Mouse (Mus musculus) heart, embryonic 14.5 days (tissue): ENCODE data around the gene Birc3. TPM values are rescaled to one million over a fixed set of nuclear protein-coding genes. Genes with fewer than 3 reads are reported as not detected.
"Not testable (repeated sequence)": the region's sequence is repeated elsewhere in the genome, so short reads cannot be mapped to it uniquely, and the experiment has no call there.

Experiments used
- ATAC-seq: fragments of 200-750 bp; cut with Nextera tagmentation; 2 replicates; pipeline ENCODE4 v1.8.0; 2017; ENCODE audit warnings: low read depth, moderate TSS enrichment; ENCODE audit not compliant: insufficient number of reproducible peaks, insufficient read depth, low FRiP score
- H3K27ac ChIP-seq, 2 experiments: fragments of 200-500 bp in 1 of 2; fragments of 300-500 bp in 1 of 2; sonication (generic) in 1 of 2; replicated peaks in 1 of 2; 2 replicates each; pipeline ENCODE4 v1.5.1; 2012 to 2014; ENCODE audit warnings: low read depth in 2 of 2, low read length in 2 of 2, control low read depth in 1 of 2, mild to moderate bottlenecking in 1 of 2, mixed read lengths in 1 of 2; ENCODE audit not compliant: control insufficient read depth in 1 of 2, insufficient read depth in 1 of 2
- H3K27me3 ChIP-seq: fragments of 300-500 bp; sonication (generic); 2 replicates; pipeline ENCODE4 v1.6.1; 2014; ENCODE audit warnings: mild to moderate bottlenecking, low read length, control low read depth; ENCODE audit not compliant: control insufficient read depth, insufficient read depth
- H3K36me3 ChIP-seq: fragments of 300-500 bp; sonication (generic); 2 replicates; pipeline ENCODE4 v1.6.1; 2014; ENCODE audit warnings: mild to moderate bottlenecking, control low read depth, low read length, mixed read lengths; ENCODE audit not compliant: control insufficient read depth, insufficient read depth
- H3K4me1 ChIP-seq, 2 experiments: fragments of 200-500 bp in 1 of 2; fragments of 300-500 bp in 1 of 2; sonication (generic) in 1 of 2; 2 replicates each; pipeline ENCODE4 v1.6.1; 2012 to 2014; ENCODE audit warnings: low read length in 2 of 2, control low read depth in 1 of 2, mixed read lengths in 1 of 2; ENCODE audit not compliant: control insufficient read depth in 2 of 2, insufficient read depth in 2 of 2
- H3K4me2 ChIP-seq: fragments of 300-500 bp; sonication (generic); 2 replicates; pipeline ENCODE4 v1.6.1; 2014; ENCODE audit warnings: mild to moderate bottlenecking, low read length
- H3K4me3 ChIP-seq, 2 experiments: fragments of 200-500 bp in 1 of 2; fragments of 300-500 bp in 1 of 2; sonication (generic) in 1 of 2; 2 replicates each; pipeline ENCODE4 v1.5.1; 2012 to 2014; ENCODE audit warnings: low read length in 2 of 2, mild to moderate bottlenecking in 2 of 2, control low read depth in 1 of 2, low read depth in 1 of 2, moderate library complexity in 1 of 2; ENCODE audit not compliant: control insufficient read depth in 1 of 2, insufficient read depth in 1 of 2
- H3K9ac ChIP-seq: fragments of 300-500 bp; sonication (generic); 2 replicates; pipeline ENCODE4 v1.6.1; 2014; ENCODE audit warnings: mild to moderate bottlenecking, low read length
- H3K9me3 ChIP-seq: fragments of 300-500 bp; sonication (generic); 2 replicates; pipeline ENCODE4 v1.6.1; 2016; ENCODE audit warnings: low read length, control low read depth; ENCODE audit not compliant: control insufficient read depth
- WGBS: fragments of 180-500 bp; shearing (Covaris S2); extraction: QIAGEN DNeasy Blood & Tissue Kit; methylation state at CpG from one replicate; pipeline ENCODE4 v1.1.7; 2014; 5-methylcytosine and 5-hydroxymethylcytosine counted together
- polyA plus RNA-seq: library from polyadenylated mRNA; unstranded; fragments of >200 nt; fragmentation: Nextera tagmentation; extraction: Ambion mirVana; gene quantifications from 2 replicates; pipeline ENCODE4 v1.2.1, GENCODE M21; 2014

Birc3 gene
- polyA plus RNA-seq, 1 experiment from 2014 or later, result 4.3 TPM

- Histone ChIP-seq H3K4me3 (no peak overlapping the region), H3K27ac (no peak overlapping the region), H3K9ac (no peak overlapping the region), H3K36me3 (no peaks in the 10 kb centered on the region), H3K27me3 (no peaks in the 10 kb centered on the region), H3K4me2 (no peak overlapping the region), H3K4me1 (no peaks in the 10 kb centered on the region), H3K9me3 (no peaks in the 10 kb centered on the region)
- ATAC-seq, result no peak
- 78% methylated on average over 5 of the region's 5 CpGs for WGBS
These were observed 12.0 kb downstream of the Birc3 start for GRCm38 (mm10) chr9:7860976-7861375.

- no peaks in the 10 kb centered on the region for H3K27me3 ChIP-seq
- no peak overlapping the region for H3K4me2 ChIP-seq
- H3K9ac ChIP-seq, result no peak overlapping the region
- H3K36me3 ChIP-seq, result no peaks in the 10 kb centered on the region
- 39% methylated on average over 3 of the region's 3 CpGs for WGBS
- no peak for ATAC-seq
- H3K27ac ChIP-seq, result no peak overlapping the region
- H3K9me3 ChIP-seq, result no peaks in the 10 kb centered on the region
- peaks cover 0 to 2% of the 10 kb centered on the region in 2 experiments; a peak in 1 of 4 replicates for H3K4me1 ChIP-seq
- no peak overlapping the region for H3K4me3 ChIP-seq
These were observed 17.1 kb downstream of the Birc3 start for GRCm38 (mm10) chr9:7855912-7856311.

GRCm38 (mm10) chr9:7855374-7855773 is 17.6 kb downstream of the Birc3 start:
- 44% methylated on average over 1 of the region's 1 CpGs for WGBS
- Histone ChIP-seq H3K4me1 (peaks cover 0 to 2% of the 10 kb centered on the region in 2 experiments; a peak in 1 of 4 replicates), H3K4me3 (no peak overlapping the region), H3K9ac (no peak overlapping the region), H3K4me2 (no peak overlapping the region), H3K27me3 (no peaks in the 10 kb centered on the region), H3K9me3 (no peaks in the 10 kb centered on the region), H3K27ac (no peak overlapping the region), H3K36me3 (no peaks in the 10 kb centered on the region)
- ATAC-seq, result no peak

- H3K27ac ChIP-seq, H3K36me3 ChIP-seq, H3K4me2 ChIP-seq, H3K9me3 ChIP-seq, H3K4me3 ChIP-seq, ATAC-seq, H3K27me3 ChIP-seq, H3K4me1 ChIP-seq, H3K9ac ChIP-seq: not testable (repeated sequence)
- WGBS, result 78% methylated on average over 14 of the region's 14 CpGs
These were observed 18.8 kb downstream of the Birc3 start for GRCm38 (mm10) chr9:7854196-7854595.

- H3K4me1 ChIP-seq, result peaks cover 0 to 2% of the 10 kb centered on the region in 2 experiments; a peak in 1 of 4 replicates
- H3K9ac ChIP-seq, result no peak overlapping the region
- 54% methylated on average over 4 of the region's 4 CpGs for WGBS
- ATAC-seq, result no peak
- no peak overlapping the region for H3K4me3 ChIP-seq
- no peaks in the 10 kb centered on the region for H3K27me3 ChIP-seq
- peaks cover 5% of the 10 kb centered on the region; the same call in 1 of the 2 replicates for H3K36me3 ChIP-seq
- no peaks in the 10 kb centered on the region for H3K9me3 ChIP-seq
- no peak overlapping the region for H3K4me2 ChIP-seq
- no peak overlapping the region for H3K27ac ChIP-seq
These were observed 20.4 kb downstream of the Birc3 start for GRCm38 (mm10) chr9:7852346-7853230.

GRCm38 (mm10) chr9:7851841-7852240 is 21.1 kb downstream of the Birc3 start:
- ATAC-seq, result no peak
- Histone ChIP-seq H3K27me3 (no peaks in the 10 kb centered on the region), H3K4me1 (peaks cover 0 to 2% of the 10 kb centered on the region in 2 experiments; a peak in 1 of 4 replicates), H3K4me2 (no peak overlapping the region), H3K9me3 (no peaks in the 10 kb centered on the region), H3K36me3 (peaks cover 5% of the 10 kb centered on the region; the same call in 1 of the 2 replicates), H3K4me3 (no peak overlapping the region), H3K27ac (no peak overlapping the region), H3K9ac (no peak overlapping the region)
- WGBS, result 85% methylated on average over 8 of the region's 8 CpGs

- Histone ChIP-seq H3K36me3 (peaks cover 5% of the 10 kb centered on the region; the same call in 1 of the 2 replicates), H3K4me3 (no peak overlapping the region), H3K4me2 (no peak overlapping the region), H3K9me3 (no peaks in the 10 kb centered on the region), H3K9ac (no peak overlapping the region), H3K27ac (no peak overlapping the region), H3K27me3 (no peaks in the 10 kb centered on the region), H3K4me1 (peaks cover 5% of the 10 kb centered on the region in 2 experiments; a peak in 1 of 4 replicates)
- 92% methylated on average over 17 of the region's 18 CpGs for whole genome bisulfite sequencing
- ATAC-seq, result no peak
These were observed 24.8 kb downstream of the Birc3 start for GRCm38 (mm10) chr9:7848191-7848590.
